Mouse (Mus musculus): ENCODE data around the gene Nova2.

DNA sequence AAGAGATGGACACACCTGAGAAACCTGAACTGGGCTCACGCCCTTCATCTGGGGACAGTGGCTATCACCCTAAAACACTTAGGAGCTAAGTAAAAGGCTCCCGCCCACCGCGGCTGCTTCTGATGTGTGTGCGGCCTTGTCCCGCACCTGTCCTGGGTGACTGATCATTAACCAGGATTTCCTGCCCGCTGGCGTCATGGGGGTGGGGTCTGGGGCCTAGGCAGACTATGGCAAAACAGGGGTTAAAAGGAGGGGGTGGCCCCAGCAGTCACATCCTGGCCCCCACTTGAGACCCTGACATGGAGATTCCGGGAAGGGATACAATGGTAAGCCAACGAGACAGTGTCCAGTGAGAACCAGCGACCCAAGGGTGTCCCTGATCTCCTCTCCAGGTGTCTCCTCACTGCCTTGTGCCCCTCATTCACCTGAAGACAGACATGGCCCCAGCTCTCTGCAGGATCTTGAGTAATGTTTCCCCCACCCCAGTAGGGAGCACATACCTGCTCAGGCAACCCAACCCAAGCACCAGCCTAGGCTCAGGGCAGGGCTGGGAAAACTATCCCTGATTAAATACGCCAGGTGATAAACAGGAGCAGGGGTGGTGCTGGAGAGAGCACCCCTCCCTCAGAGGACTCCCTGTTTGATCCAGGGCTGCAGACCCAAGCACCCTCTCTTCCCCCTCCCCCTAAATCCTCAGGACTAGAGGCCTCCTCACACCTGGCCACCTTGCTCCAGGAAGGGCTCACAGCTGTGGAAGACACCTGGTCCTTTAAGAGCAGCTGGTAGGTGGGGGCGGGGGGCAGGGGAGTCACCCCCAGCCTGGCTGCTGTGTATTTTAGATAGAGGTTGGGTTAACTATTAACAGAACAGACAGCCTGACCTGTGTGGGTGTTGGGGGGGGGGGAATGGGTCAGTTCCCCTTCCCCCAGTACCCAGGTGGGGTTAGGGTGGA is 81.6 kb downstream of the Nova2 start:
- TF ChIP-seq POLR2A (IDR thresholded peaks at IDR 0.05; ENCODE audit: insufficient read depth, low read depth, low read length) = 0 out of 2 replicates have a peak, but pooled peaks have one; percentile 8
- no peak for TF ChIP-seq CTCF (IDR thresholded peaks at IDR 0.05)

Measured in heart, adult 2 months (tissue).